Mouse (Mus musculus): ENCODE results near the gene Tmem245.

- TF ChIP-seq MAX (IDR thresholded peaks at IDR 0.05; ENCODE audit: low read depth) (no peak), CEBPB (IDR thresholded peaks at IDR 0.05; ENCODE audit: insufficient read depth, poor library complexity, severe bottlenecking) (no peak), POLR2A (IDR thresholded peaks at IDR 0.05; ENCODE audit: insufficient read length, low read depth) (no peak), MYOG (IDR thresholded peaks at IDR 0.05; ENCODE audit: control insufficient read depth in 1 of 3, insufficient read depth in 1 of 3, insufficient read length in 2 of 3, low read depth in 2 of 3) (no peak), TCF12 (IDR thresholded peaks at IDR 0.05; ENCODE audit: insufficient read depth, poor library complexity, severe bottlenecking) (no peak), E2F4 (IDR thresholded peaks at IDR 0.05; ENCODE audit: insufficient read depth) (no peak), TCF3 (IDR thresholded peaks at IDR 0.05; ENCODE audit: insufficient read length, low read depth) (no peak)
Observed at GRCm38 (mm10) chr4:56941481-56941880, 5.8 kb downstream of the Tmem245 start.

All from myocyte (in vitro differentiated cells).